Mouse (Mus musculus): ENCODE measurements around the gene Hypk.
"Not testable (repeated sequence)": the region's sequence is repeated elsewhere in the genome, so short reads cannot be mapped to it uniquely, and the experiment has no call there.

Gene Hypk

GRCm38 (mm10) chr2:121448136-121448535, 5.0 kb upstream of the Hypk start:
- no peak for DNase-seq (ENCODE audit: low read depth, low spot score)

- DNase-seq (ENCODE audit: low read depth, low spot score) = peak; percentile 96
These were observed 4.2 kb upstream of the Hypk start, which contains the start of gene Serf2 for GRCm38 (mm10) chr2:121448739-121449535. Serf2 (plus strand) TSS chr2:121449195.

GRCm38 (mm10) chr2:121449545-121450011, 3.5 kb upstream of the Hypk start:
- no peak for DNase-seq (ENCODE audit: low read depth, low spot score)

GRCm38 (mm10) chr2:121450093-121450492, 3.0 kb upstream of the Hypk start:
- no peak for DNase-seq (ENCODE audit: low read depth, low spot score)

GRCm38 (mm10) chr2:121452361-121452760, 729 bp upstream of the Hypk start:
- no peak for DNase-seq (ENCODE audit: low read depth, low spot score)

- no peak for DNase-seq (ENCODE audit: low read depth, low spot score)
These were observed 827 bp downstream of the Hypk start for GRCm38 (mm10) chr2:121453917-121454316.

- no peak for DNase-seq (ENCODE audit: low read depth, low spot score)
These were observed 2.4 kb downstream of the Hypk start for GRCm38 (mm10) chr2:121455534-121455933.

GRCm38 (mm10) chr2:121456692-121457642, 3.9 kb downstream of the Hypk start, which contains the start of gene Serinc4:
Serinc4 (minus strand) TSS chr2:121456781.
- DNase-seq (ENCODE audit: low read depth, low spot score) = peak; percentile 84

GRCm38 (mm10) chr2:121460071-121460470, 7.0 kb downstream of the Hypk start:
- DNase-seq (ENCODE audit: low read depth, low spot score) = no peak

- not testable (repeated sequence) for DNase-seq (ENCODE audit: low read depth, low spot score)
These were observed 15.9 kb downstream of the Hypk start for GRCm38 (mm10) chr2:121468982-121469381.

- not testable (repeated sequence) for DNase-seq (ENCODE audit: low read depth, low spot score)
These were observed 19.7 kb downstream of the Hypk start for GRCm38 (mm10) chr2:121472783-121473182.

- peak; percentile 81 for DNase-seq (ENCODE audit: low read depth, low spot score)
These were observed 20.4 kb downstream of the Hypk start, which contains the start of gene Mfap1b for GRCm38 (mm10) chr2:121473301-121474179. Mfap1b (minus strand) TSS chr2:121474067.

- DNase-seq (ENCODE audit: low read depth, low spot score) = no peak
These were observed 21.1 kb downstream of the Hypk start for GRCm38 (mm10) chr2:121474180-121474535.

GRCm38 (mm10) chr2:121475306-121475705, 22.2 kb downstream of the Hypk start:
- not testable (repeated sequence) for DNase-seq (ENCODE audit: low read depth, low spot score)

GRCm38 (mm10) chr2:121477491-121478266, 24.6 kb downstream of the Hypk start:
- DNase-seq (ENCODE audit: low read depth, low spot score) = no peak

- DNase-seq (ENCODE audit: low read depth, low spot score) = no peak
These were observed 27.4 kb downstream of the Hypk start for GRCm38 (mm10) chr2:121480498-121480897.

GRCm38 (mm10) chr2:121480916-121481315, 27.8 kb downstream of the Hypk start:
- not testable (repeated sequence) for DNase-seq (ENCODE audit: low read depth, low spot score)

- DNase-seq (ENCODE audit: low read depth, low spot score) = no peak
These were observed 30.5 kb downstream of the Hypk start for GRCm38 (mm10) chr2:121483576-121483975.

- not testable (repeated sequence) for DNase-seq (ENCODE audit: low read depth, low spot score)
These were observed 31.3 kb downstream of the Hypk start for GRCm38 (mm10) chr2:121484403-121484802.

- DNase-seq (ENCODE audit: low read depth, low spot score) = not testable (repeated sequence)
These were observed 48.5 kb downstream of the Hypk start for GRCm38 (mm10) chr2:121501550-121501949.

Data from retina, adult 2 months (tissue).